Mouse (Mus musculus) intestine, postnatal 0 days (tissue): ENCODE measurements around the gene Coq7. TPM values are rescaled to one million over a fixed set of nuclear protein-coding genes. Genes with fewer than 3 reads are reported as not detected.

Source experiments
- ATAC-seq: fragments of 200-750 bp; cut with Nextera tagmentation; 2 replicates; pipeline ENCODE4 v1.8.0; 2017; ENCODE audit warnings: mild to moderate bottlenecking, moderate TSS enrichment, moderate library complexity
- H3K27ac ChIP-seq: fragments of 300-500 bp; sonication (generic); 2 replicates; pipeline ENCODE4 v1.5.1; 2014; ENCODE audit warnings: mild to moderate bottlenecking, low read depth, low read length, moderate library complexity
- H3K27me3 ChIP-seq: fragments of 300-500 bp; sonication (generic); replicated peaks from 2 replicates; pipeline ENCODE4 v1.6.1; 2014; ENCODE audit warnings: low read length, mixed read lengths; ENCODE audit not compliant: control insufficient read depth, insufficient read depth
- H3K36me3 ChIP-seq: fragments of 300-500 bp; sonication (generic); 2 replicates; pipeline ENCODE4 v1.6.1; 2014; ENCODE audit warnings: mild to moderate bottlenecking, moderate library complexity; ENCODE audit not compliant: control insufficient read depth, insufficient read depth
- H3K4me1 ChIP-seq: fragments of 300-500 bp; sonication (generic); replicated peaks from 2 replicates; pipeline ENCODE4 v1.6.1; 2014; ENCODE audit warnings: antibody characterized with exemption, low read length, mixed read lengths; ENCODE audit not compliant: control insufficient read depth, insufficient read depth
- H3K4me2 ChIP-seq: fragments of 300-500 bp; sonication (generic); replicated peaks from 2 replicates; pipeline ENCODE4 v1.6.1; 2014; ENCODE audit warnings: low read depth, mild to moderate bottlenecking, moderate library complexity
- H3K4me3 ChIP-seq: fragments of 300-500 bp; sonication (generic); 2 replicates; pipeline ENCODE4 v1.5.1; 2014; ENCODE audit warnings: low read depth, low read length
- H3K9ac ChIP-seq: fragments of 300-500 bp; sonication (generic); 2 replicates; pipeline ENCODE4 v1.6.1; 2014; ENCODE audit warnings: mild to moderate bottlenecking, low read depth, low read length
- H3K9me3 ChIP-seq: fragments of 300-500 bp; sonication (generic); 2 replicates; pipeline ENCODE4 v1.6.1; 2016; ENCODE audit warnings: mixed run types; ENCODE audit not compliant: control insufficient read depth
- CTCF ChIP-seq: sonication (generic); IDR thresholded peaks from 2 replicates; pipeline ENCODE4 v1.5.1; 2016; ENCODE audit warnings: low read depth, mild to moderate bottlenecking, control low read depth, antibody characterized with exemption, moderate library complexity
- WGBS: fragments of 180-500 bp; shearing (Covaris S2); extraction: QIAGEN DNeasy Blood & Tissue Kit; methylation state at CpG from one replicate; pipeline ENCODE4 v1.1.7; 2014; 5-methylcytosine and 5-hydroxymethylcytosine counted together
- polyA plus RNA-seq: library from polyadenylated mRNA; unstranded; fragments of >200 nt; fragmentation: Nextera tagmentation; extraction: Ambion mirVana; gene quantifications from 2 replicates; pipeline ENCODE4 v1.2.1, GENCODE M21; 2015

The Coq7 gene
- polyA plus RNA-seq, 1 experiment from 2014 or later: 139 TPM

- no peaks in the 10 kb centered on the region for H3K27me3 ChIP-seq
- peaks cover 8% of the 10 kb centered on the region for H3K4me1 ChIP-seq
- 88% methylated on average over 7 of the region's 7 CpGs for WGBS
- ATAC-seq: no peak
- no peak overlapping the region for H3K4me2 ChIP-seq
- H3K36me3 ChIP-seq: no peaks in the 10 kb centered on the region
- H3K9ac ChIP-seq: no peak overlapping the region
- H3K27ac ChIP-seq: no peak overlapping the region
- TF ChIP-seq CTCF: no peak
- no peak overlapping the region for H3K4me3 ChIP-seq
- H3K9me3 ChIP-seq: no peaks in the 10 kb centered on the region
Measured at GRCm38 (mm10) chr7:118475008-118475705, 58.0 kb downstream of the Coq7 start.

GRCm38 (mm10) chr7:118472886-118473285 lies 60.3 kb downstream of the Coq7 start:
- WGBS: 39% methylated on average over 1 of the region's 1 CpGs
- Histone ChIP-seq H3K4me2 (no peak overlapping the region), H3K27me3 (no peaks in the 10 kb centered on the region), H3K9ac (no peak overlapping the region), H3K4me3 (no peak overlapping the region), H3K36me3 (no peaks in the 10 kb centered on the region), H3K4me1 (peaks cover 4% of the 10 kb centered on the region), H3K27ac (no peak overlapping the region), H3K9me3 (no peaks in the 10 kb centered on the region)
- no peak for TF ChIP-seq CTCF
- ATAC-seq: peak; percentile 75

GRCm38 (mm10) chr7:118468060-118468459 lies 65.1 kb downstream of the Coq7 start:
- Histone ChIP-seq H3K9me3 (no peaks in the 10 kb centered on the region), H3K4me2 (no peak overlapping the region), H3K36me3 (no peaks in the 10 kb centered on the region), H3K4me1 (peaks cover 4% of the 10 kb centered on the region), H3K4me3 (no peak overlapping the region), H3K9ac (no peak overlapping the region), H3K27ac (no peak overlapping the region), H3K27me3 (no peaks in the 10 kb centered on the region)
- 92% methylated on average over 3 of the region's 3 CpGs for WGBS
- no peak for ATAC-seq
- no peak for TF ChIP-seq CTCF

GRCm38 (mm10) chr7:118464432-118464831 lies 68.7 kb downstream of the Coq7 start:
- ATAC-seq: 0 out of 2 replicates have a peak, but pooled peaks have one; percentile 31
- TF ChIP-seq CTCF: no peak
- no peaks in the 10 kb centered on the region for H3K36me3 ChIP-seq
- no peaks in the 10 kb centered on the region for H3K27me3 ChIP-seq
- no peak overlapping the region for H3K27ac ChIP-seq
- peaks cover 3% of the 10 kb centered on the region; the same call in 1 of the 2 replicates for H3K4me1 ChIP-seq
- H3K4me2 ChIP-seq: no peak overlapping the region
- H3K9ac ChIP-seq: no peak overlapping the region
- no peak overlapping the region for H3K4me3 ChIP-seq
- whole genome bisulfite sequencing: 20% methylated on average over 4 of the region's 4 CpGs
- H3K9me3 ChIP-seq: no peaks in the 10 kb centered on the region

GRCm38 (mm10) chr7:118462818-118463762 lies 70.1 kb downstream of the Coq7 start:
- Histone ChIP-seq H3K4me1 (peaks cover 3% of the 10 kb centered on the region; the same call in 1 of the 2 replicates), H3K27me3 (no peaks in the 10 kb centered on the region), H3K9ac (no peak overlapping the region), H3K4me3 (no peak overlapping the region), H3K4me2 (no peak overlapping the region), H3K9me3 (no peaks in the 10 kb centered on the region), H3K27ac (no peak overlapping the region), H3K36me3 (no peaks in the 10 kb centered on the region)
- ATAC-seq: no peak
- TF ChIP-seq CTCF: no peak
- 46% methylated on average over 11 of the region's 11 CpGs for WGBS

- Histone ChIP-seq H3K36me3 (no peaks in the 10 kb centered on the region), H3K9ac (no peak overlapping the region), H3K4me1 (peaks cover 3% of the 10 kb centered on the region; the same call in 1 of the 2 replicates), H3K9me3 (no peaks in the 10 kb centered on the region), H3K27me3 (no peaks in the 10 kb centered on the region), H3K4me2 (no peak overlapping the region), H3K4me3 (no peak overlapping the region), H3K27ac (no peak overlapping the region)
- TF ChIP-seq CTCF: no peak
- ATAC-seq: no peak
- WGBS: 34% methylated on average over 16 of the region's 16 CpGs
Measured at GRCm38 (mm10) chr7:118461400-118462136, 71.6 kb downstream of the Coq7 start.

Other genes starting within 250 kb of the Coq7 start
- 3.0 and 3.4 TPM in 2 replicates for gene Syt17, start 85.1 kb downstream of the Coq7 start, polyA plus RNA-seq
- gene Itpripl2, start 41.4 kb downstream of the Coq7 start, polyA plus RNA-seq: 4.6 and 5.6 TPM in 2 replicates
- 1.4 and 1.5 TPM in 2 replicates for gene Tmc7, start 51.4 kb upstream of the Coq7 start, polyA plus RNA-seq
- 48.1 and 49.0 TPM in 2 replicates for gene Tmc5, start 63.9 kb upstream of the Coq7 start, polyA plus RNA-seq
- gene Gde1, start 172.4 kb upstream of the Coq7 start, polyA plus RNA-seq: 120 and 136 TPM in 2 replicates
- 2.8 and 3.1 TPM in 2 replicates for gene Ccp110, start 179.2 kb upstream of the Coq7 start, polyA plus RNA-seq
- 55.3 and 57.8 TPM in 2 replicates for gene Vps35l, start 206.9 kb upstream of the Coq7 start, polyA plus RNA-seq